Mouse (Mus musculus): ENCODE measurements around the gene Gm45194. TPM values are rescaled to one million over a fixed set of nuclear protein-coding genes. Genes with fewer than 3 reads are reported as not detected.

Gene Gm45194
- not detected in 2 replicates for total RNA-seq (2017)

DNA sequence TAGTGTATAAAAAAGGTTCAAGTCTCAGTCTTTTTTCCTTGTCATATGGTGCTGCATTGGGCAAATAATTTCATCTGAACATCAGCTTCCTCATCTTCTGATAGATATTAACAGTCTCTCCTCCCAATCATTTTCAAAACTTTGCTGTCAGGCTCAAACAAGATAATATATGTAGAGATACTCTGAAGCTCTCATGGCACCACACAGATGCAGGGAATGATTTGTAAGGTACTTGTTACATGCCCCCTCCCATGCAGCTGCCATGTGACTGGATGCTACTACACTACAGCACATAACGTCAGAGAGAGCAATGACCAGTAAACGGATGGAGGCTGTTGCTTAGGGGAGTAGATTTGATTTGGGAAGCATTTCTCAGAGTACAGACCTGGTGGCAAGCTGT is at the start of gene Gm45194:
Gene Gm45194 (plus strand): TSS at position 301 of the 400 bp plus-strand sequence.
- no peak for ATAC-seq (replicated peaks in 1 of 2; ENCODE audit: insufficient read depth in 1 of 2, low FRiP score in 2 of 2, low TSS enrichment in 1 of 2, low read depth in 1 of 2, poor library complexity in 2 of 2, severe bottlenecking in 2 of 2)

DNA sequence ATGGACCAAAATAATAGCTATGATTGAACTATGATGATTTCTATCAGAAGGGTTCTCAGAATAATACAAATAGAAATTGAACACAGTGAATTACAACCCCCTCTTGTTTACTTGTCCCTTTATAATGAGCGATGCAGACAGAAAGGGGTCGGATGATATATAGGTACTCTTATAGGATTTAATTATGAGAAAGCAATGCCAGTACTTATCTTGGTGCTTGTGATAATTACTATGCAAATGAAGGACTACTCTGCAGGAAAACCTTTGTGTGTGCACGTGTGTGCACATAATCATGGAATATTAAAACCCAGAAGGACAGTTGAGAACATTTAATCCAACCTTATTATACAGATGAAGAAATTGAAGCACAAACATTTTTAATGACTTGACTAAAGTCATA is 35.3 kb upstream of the Gm45194 start:
- ATAC-seq (replicated peaks in 1 of 2; ENCODE audit: insufficient read depth in 1 of 2, low FRiP score in 2 of 2, low TSS enrichment in 1 of 2, low read depth in 1 of 2, poor library complexity in 2 of 2, severe bottlenecking in 2 of 2), result no peak

DNA sequence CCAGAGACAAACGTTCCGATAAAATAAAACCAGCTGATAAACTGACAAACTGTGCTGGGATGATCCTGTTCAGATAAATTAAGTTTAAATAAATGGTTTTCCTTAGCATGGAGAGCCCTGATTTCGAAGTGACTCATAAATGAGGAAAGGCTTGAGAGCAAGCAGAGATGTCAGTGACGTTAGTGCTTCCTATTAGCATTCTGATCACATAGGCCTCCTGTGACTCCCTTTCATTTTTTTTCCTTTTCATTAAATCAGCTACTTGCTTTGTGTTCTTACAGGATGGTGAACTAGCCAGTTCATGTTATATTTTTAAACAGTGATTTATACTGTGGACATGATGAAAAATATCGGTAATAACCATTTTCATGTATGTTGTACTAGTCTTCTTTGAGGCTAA is 9.9 kb upstream of the Gm45194 start:
- ATAC-seq (replicated peaks in 1 of 2; ENCODE audit: insufficient read depth in 1 of 2, low FRiP score in 2 of 2, low TSS enrichment in 1 of 2, low read depth in 1 of 2, poor library complexity in 2 of 2, severe bottlenecking in 2 of 2), result no peak

DNA sequence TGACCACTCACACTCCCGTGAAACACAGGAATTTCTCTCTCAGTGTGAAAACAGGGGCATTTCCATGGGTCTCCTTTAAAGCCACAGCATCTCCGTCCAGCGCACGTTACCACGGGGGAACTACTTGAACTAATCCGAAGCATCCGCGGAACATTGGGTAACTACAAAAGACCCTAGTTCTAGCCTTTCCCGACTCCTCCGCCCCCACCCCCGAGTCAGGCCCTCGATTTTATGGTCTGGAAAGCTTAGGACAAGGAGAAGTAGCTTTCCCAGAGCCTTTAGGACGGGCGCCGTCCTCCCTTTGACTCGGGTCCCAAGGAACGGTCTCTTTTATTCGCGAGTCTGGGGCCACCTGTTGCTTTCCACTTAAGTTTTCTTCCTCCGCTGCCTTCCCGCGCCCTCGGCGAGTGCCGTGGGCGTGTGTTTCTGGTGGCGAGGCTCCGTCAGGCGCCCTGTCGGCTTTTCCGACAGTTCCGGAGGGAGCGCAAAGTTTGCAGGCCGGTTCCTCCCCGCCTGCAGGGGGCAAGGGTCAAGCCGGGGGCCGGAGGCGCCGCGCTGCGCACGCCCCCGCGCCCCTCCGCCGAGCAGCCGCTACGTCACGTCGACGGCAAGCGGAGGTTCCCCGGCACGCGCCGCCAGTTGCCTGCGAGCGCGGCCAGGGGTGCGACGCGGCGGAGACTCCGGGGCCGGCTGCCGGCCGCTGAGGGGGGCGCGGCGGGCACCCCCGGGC is 3.3 kb downstream of the Gm45194 start:
- ATAC-seq (replicated peaks in 1 of 2; ENCODE audit: insufficient read depth in 1 of 2, low FRiP score in 2 of 2, low TSS enrichment in 1 of 2, low read depth in 1 of 2, poor library complexity in 2 of 2, severe bottlenecking in 2 of 2), result no peak

DNA sequence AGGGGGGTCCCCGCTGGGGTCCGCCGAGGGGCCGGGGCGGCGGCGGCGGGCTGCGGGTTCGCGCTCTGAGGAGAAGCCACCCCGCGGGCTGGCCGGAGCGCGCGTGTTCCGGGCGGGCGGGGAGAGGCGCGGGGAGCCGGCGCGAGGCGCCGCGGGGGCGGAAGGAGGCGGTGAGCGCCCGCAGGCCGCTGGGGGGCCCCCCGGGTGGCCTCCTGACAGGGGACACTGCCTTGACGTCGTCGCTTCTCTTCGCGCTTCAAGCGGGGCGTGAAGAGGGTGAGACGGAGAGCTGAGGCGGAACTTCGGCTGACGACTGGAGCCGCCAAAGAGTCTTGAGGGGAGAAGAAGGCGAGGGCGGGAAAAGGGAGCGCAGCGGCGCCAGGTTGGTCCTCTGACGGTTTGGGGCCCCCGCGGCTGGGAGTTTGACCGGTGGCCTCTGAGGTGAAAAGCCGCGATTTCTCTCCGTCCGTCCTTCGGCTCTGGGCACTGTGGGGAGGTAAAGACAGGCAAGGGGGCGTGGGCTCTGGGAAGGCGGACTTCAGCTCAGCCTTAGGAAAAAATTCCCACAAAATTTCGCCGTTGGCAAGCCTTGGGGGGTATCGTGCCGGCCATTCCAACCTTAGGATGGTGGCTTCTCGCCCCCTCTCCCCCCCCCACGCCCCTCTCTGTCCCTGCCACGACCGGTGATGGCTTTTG is 4.0 kb downstream of the Gm45194 start:
- ATAC-seq (replicated peaks in 1 of 2; ENCODE audit: insufficient read depth in 1 of 2, low FRiP score in 2 of 2, low TSS enrichment in 1 of 2, low read depth in 1 of 2, poor library complexity in 2 of 2, severe bottlenecking in 2 of 2), result no peak

DNA sequence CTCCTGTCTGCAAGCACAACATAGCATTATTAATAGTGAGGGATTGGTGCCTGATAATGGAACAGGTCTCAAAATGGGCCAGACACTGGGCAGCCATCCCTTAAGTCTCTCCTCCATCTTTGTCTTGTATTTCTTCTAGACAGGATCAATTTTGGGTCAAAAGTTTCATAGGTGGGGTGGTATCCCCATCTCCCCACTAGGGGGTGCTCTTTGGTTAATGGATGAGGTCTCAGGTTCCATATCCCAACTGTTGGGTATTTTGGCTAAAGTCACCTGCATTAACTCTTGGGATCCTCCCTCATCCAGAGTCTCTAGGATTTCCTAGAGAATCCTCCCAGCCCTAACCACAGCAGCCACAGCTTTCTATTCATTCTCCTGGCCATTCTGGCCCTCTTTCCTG is 26.2 kb downstream of the Gm45194 start:
- ATAC-seq (replicated peaks in 1 of 2; ENCODE audit: insufficient read depth in 1 of 2, low FRiP score in 2 of 2, low TSS enrichment in 1 of 2, low read depth in 1 of 2, poor library complexity in 2 of 2, severe bottlenecking in 2 of 2), result no peak

DNA sequence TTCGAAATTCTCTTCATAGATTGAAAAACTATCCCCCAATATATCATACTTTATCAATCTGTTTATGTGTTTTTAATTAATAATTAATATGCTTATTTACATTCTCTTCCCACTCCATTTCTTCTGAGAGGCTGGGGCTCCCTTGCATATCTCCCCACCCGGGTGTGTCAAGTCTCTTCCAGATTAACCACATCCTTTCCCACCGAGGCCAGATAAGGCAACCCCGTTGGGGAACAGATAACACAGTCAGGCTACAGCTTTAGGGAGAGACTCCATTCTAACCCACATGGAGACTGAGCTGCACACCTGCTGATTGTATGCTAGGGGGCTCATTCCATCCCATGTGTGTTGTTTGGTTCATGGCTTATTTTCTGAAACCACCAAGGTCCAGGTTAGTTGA is 69.7 kb downstream of the Gm45194 start:
- no peak for ATAC-seq (replicated peaks in 1 of 2; ENCODE audit: insufficient read depth in 1 of 2, low FRiP score in 2 of 2, low TSS enrichment in 1 of 2, low read depth in 1 of 2, poor library complexity in 2 of 2, severe bottlenecking in 2 of 2)

DNA sequence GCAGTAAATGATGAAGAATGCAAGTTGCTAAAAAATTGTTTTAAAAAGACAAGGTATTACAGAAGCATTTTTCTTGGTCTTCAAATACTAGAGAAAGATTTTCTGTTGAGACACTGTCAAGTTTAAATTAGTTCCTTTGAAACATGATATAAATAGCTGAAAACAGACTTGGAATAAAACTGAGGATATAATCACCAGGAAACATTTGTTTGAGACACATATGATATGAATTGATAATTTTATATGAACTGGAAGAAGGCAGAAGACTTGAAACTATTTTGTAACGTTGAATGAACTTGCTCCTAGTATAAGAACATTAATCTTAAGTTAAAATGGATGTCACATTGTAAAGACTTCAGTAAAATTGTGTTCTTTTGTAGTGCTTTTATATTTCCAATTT is 108.5 kb downstream of the Gm45194 start:
- no peak for ATAC-seq (replicated peaks in 1 of 2; ENCODE audit: insufficient read depth in 1 of 2, low FRiP score in 2 of 2, low TSS enrichment in 1 of 2, low read depth in 1 of 2, poor library complexity in 2 of 2, severe bottlenecking in 2 of 2)

DNA sequence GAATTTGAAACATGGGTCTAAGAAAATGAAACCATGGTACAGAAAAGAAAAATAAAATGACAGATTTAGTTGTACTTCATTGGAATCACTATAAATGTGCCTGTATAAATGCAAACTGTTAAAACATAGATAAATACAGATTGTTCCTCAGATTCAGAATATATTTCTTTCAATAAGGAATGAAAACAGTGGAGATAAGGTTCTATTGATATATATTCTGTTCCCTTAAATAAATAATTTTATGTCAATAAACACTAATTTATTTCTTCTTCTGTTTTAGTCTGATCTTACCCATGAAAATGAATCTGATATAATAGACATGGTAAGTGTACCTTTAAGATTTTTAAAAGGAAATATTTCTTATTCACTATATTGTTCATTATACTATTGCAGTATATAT is 119.5 kb downstream of the Gm45194 start, which contains the start of gene Tex16:
Gene Tex16 (plus strand): TSS at position 301 of the 400 bp plus-strand sequence.
- no peak for ATAC-seq (replicated peaks in 1 of 2; ENCODE audit: insufficient read depth in 1 of 2, low FRiP score in 2 of 2, low TSS enrichment in 1 of 2, low read depth in 1 of 2, poor library complexity in 2 of 2, severe bottlenecking in 2 of 2)

DNA sequence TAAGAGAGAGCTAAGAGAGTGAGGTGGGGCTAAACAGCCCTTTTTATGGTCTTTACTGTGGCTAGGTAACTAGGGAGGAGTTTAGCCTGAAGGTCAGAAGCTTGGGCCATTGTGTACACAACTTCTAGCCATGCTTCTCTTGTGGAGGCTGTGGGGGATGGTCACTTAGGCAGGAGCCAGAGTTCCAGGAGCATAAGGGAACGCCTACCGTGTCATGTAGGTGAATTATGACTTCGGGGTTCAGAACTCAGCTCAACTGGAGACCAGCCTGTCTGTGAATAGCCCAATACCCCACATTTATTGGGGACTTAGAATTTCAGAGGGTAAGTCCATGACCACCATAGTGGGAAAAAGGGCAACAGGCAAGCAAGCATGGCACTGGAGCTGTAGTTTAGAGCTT is 347.6 kb downstream of the Gm45194 start, which contains the start of gene 4933403O08Rik:
Gene 4933403O08Rik (plus strand): TSS at position 301 of the 400 bp plus-strand sequence.
- ATAC-seq (replicated peaks in 1 of 2; ENCODE audit: insufficient read depth in 1 of 2, low FRiP score in 2 of 2, low TSS enrichment in 1 of 2, low read depth in 1 of 2, poor library complexity in 2 of 2, severe bottlenecking in 2 of 2), result no peak

DNA sequence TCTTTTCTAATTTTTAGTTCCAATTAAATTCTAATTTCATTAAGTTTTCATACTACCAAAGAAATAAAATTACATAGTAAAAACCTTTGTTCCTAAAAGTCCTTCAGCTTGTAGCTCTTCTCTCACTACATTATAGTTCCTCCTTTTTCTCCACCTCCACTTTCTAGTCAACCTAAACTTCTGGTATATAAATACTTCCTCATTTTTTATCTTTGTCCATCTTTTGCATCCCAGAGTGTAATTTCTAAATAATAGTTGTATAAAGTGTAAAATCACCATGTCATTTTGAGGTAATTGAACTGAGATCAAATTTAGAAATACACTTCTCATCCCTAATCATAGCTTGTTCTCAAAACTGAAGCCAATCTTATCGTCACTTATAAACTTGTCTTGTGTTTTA is 351.7 kb downstream of the Gm45194 start:
- no peak for ATAC-seq (replicated peaks in 1 of 2; ENCODE audit: insufficient read depth in 1 of 2, low FRiP score in 2 of 2, low TSS enrichment in 1 of 2, low read depth in 1 of 2, poor library complexity in 2 of 2, severe bottlenecking in 2 of 2)

DNA sequence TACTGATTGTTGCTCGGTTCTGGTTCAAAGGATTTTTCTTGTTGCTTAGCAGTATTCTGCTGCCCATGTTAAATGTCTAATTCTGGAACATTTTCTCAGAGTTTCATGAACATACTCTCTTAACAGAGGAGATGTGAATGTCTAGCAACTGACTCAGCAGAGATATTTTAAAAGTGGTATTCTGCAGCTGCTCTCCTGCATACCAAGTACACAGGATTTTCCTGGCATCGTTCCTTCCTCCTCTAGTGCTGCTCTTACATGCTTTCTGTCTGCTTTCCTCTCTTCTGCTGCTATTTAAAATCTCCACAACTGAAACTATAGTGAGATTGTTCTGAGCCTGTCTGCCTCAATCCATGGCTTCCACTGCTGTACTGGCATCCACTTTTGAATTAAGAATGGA is 364.3 kb downstream of the Gm45194 start:
- ATAC-seq (replicated peaks in 1 of 2; ENCODE audit: insufficient read depth in 1 of 2, low FRiP score in 2 of 2, low TSS enrichment in 1 of 2, low read depth in 1 of 2, poor library complexity in 2 of 2, severe bottlenecking in 2 of 2), result no peak

DNA sequence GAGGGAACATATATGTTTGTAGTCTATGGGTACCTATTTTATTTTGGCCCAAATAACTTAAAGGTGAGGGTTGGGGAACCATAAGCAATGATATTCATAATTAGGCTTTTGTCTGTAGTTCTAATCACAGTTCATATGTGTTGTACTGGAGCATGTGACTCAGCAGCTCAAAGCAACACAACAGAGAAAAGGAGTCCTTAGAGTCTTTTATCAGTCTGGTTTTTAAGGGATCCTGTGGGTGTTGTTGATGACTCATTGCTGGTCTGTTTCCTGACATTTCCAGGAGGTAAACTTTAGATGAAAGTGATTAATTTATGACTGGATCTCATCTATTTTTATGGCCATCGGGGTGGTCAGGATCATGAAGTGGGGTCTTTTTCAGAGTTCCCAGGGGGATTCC is 382.4 kb downstream of the Gm45194 start:
- ATAC-seq (replicated peaks in 1 of 2; ENCODE audit: insufficient read depth in 1 of 2, low FRiP score in 2 of 2, low TSS enrichment in 1 of 2, low read depth in 1 of 2, poor library complexity in 2 of 2, severe bottlenecking in 2 of 2), result no peak

Other genes starting within 250 kb of the Gm45194 start
- 1.2 and 1.6 TPM in 2 replicates for gene Hdx, start 194.3 kb upstream of the Gm45194 start, total RNA-seq (2017)
- 0.20 TPM in 1 of 2 replicates, not detected in the other for gene Tex16, start 119.6 kb downstream of the Gm45194 start, total RNA-seq (2017)

Data from hematopoietic stem cell, adult 5-6 weeks (primary cell).